Mouse (Mus musculus) E14TG2a.4 (cell line): ENCODE measurements at regions not wholly inside any gene's neighbourhood (a gene's known extent, or its start where the extent isn't known, plus 50 kb on each side); places are given as distances from the start of the nearest gene placed in this dataset.

Source experiments
- CTCF ChIP-seq: conservative IDR thresholded peaks from 2 replicates; pipeline ENCODE4 v1.5.1; 2014; ENCODE audit warnings: low read length
- POU5F1 ChIP-seq: IDR thresholded peaks from 2 replicates; pipeline ENCODE4 v1.6.1; 2014; ENCODE audit warnings: low read length, borderline replicate concordance

GRCm38 (mm10) chr12:58334163-58334562 is 65.1 kb upstream of the Clec14a start:
- TF ChIP-seq CTCF (no peak), POU5F1 (no peak)
